ENCODE assay signal across 9 mouse cellular contexts in the genomic region with DNA sequence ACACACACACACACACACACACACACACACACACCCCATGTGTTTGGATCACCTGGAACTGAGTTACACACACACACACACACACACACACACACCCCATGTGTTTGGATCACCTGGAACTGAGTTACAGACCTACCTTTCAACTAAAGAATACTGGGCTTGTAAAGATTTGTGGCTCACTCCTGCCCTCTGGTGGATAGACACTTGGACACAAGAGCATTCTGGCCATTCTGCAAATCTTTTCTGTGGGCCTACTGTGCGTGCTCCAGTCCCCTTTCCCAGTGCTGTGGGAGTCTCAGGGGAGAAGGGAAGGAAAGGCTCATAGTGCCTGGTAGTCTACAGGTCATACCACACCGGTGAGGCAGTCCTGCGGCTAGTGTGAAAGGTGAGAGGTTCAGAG. TPM values are rescaled to one million over a fixed set of nuclear protein-coding genes. Genes with fewer than 3 reads are reported as not detected.
A peak's percentile ranks its signal among the peaks of the same experiment; 100 is the strongest.
DNase-seq lines count a peak whose midpoint lies in the region; ATAC-seq and TF ChIP-seq lines count a peak whose summit lies in the region.
"Had no signal": no experiment of that assay in that cellular context is flagged by ENCODE, and none has a peak within 500 bp of the region (broad histone marks: within the 10 kb centered on the region; RNA-seq: fewer than 3 reads in every experiment).

No protein-coding gene starts in this region.

- no peak overlapping the region for H3K9ac ChIP-seq in forebrain, embryonic 14.5 days (ENCODE audit: low read length)
- no peak overlapping the region for H3K9ac ChIP-seq in lung, embryonic 16.5 days (ENCODE audit: low read length)
- H3K9ac ChIP-seq: hindbrain, embryonic 15.5 days had no signal

- no peak for ATAC-seq in forebrain, embryonic 14.5 days
- peak; percentile 30; the same call in 1 of the 2 replicates for ATAC-seq in lung, embryonic 16.5 days (ENCODE audit: low read depth)

- H3K27me3 ChIP-seq in forebrain, embryonic 14.5 days (replicated peaks; ENCODE audit: control insufficient read depth, insufficient read depth, low read length) = no peaks in the 10 kb centered on the region
- no peaks in the 10 kb centered on the region for H3K27me3 ChIP-seq in lung, embryonic 16.5 days (ENCODE audit: control insufficient read depth, insufficient read depth, low read depth, low read length)
- H3K27me3 ChIP-seq: hindbrain, embryonic 15.5 days had no signal

- H3K9me3 ChIP-seq in forebrain, embryonic 14.5 days (replicated peaks; ENCODE audit: control insufficient read depth, low read length) = no peaks in the 10 kb centered on the region
- H3K9me3 ChIP-seq in lung, embryonic 16.5 days (ENCODE audit: control insufficient read depth, low read length) = no peaks in the 10 kb centered on the region
- H3K9me3 ChIP-seq: hindbrain, embryonic 15.5 days had no signal

- H3K36me3 ChIP-seq in forebrain, embryonic 14.5 days (ENCODE audit: control insufficient read depth, insufficient read depth, low read length) = peaks cover 56% of the 10 kb centered on the region
- peaks cover 32% of the 10 kb centered on the region for H3K36me3 ChIP-seq in lung, embryonic 16.5 days (ENCODE audit: control insufficient read depth, insufficient read depth, low read length)

- H3K27ac ChIP-seq in forebrain, embryonic 14.5 days (ENCODE audit: low read depth, low read length) = no peak overlapping the region
- H3K27ac ChIP-seq in lung, embryonic 16.5 days (ENCODE audit: low read length) = no peak overlapping the region
- H3K27ac ChIP-seq: hindbrain, embryonic 15.5 days had no signal

- no peaks in the 10 kb centered on the region for H3K4me1 ChIP-seq in forebrain, embryonic 14.5 days (ENCODE audit: control insufficient read depth, insufficient read depth, low read length)
- H3K4me1 ChIP-seq in lung, embryonic 16.5 days (replicated peaks; ENCODE audit: control insufficient read depth, insufficient read depth, low read length) = peaks cover 16% of the 10 kb centered on the region
- H3K4me1 ChIP-seq: hindbrain, embryonic 15.5 days had no signal

- TF ChIP-seq POLR2A in brain, embryonic 14.5 days (IDR thresholded peaks at IDR 0.05; ENCODE audit: borderline replicate concordance, extremely low read depth, insufficient read depth, insufficient read length, poor library complexity, severe bottlenecking) = no peak

- H3K4me2 ChIP-seq in forebrain, embryonic 14.5 days (ENCODE audit: low read length) = no peak overlapping the region
- no peak overlapping the region for H3K4me2 ChIP-seq in lung, embryonic 16.5 days (ENCODE audit: low read depth, low read length)
- H3K4me2 ChIP-seq: hindbrain, embryonic 15.5 days had no signal

- DNase-seq in adrenal gland, adult (ENCODE audit: inconsistent age in 2 of 2, low spot score in 1 of 2) = peak; percentile 50 to 87
- no peak for DNase-seq in adrenal gland, adult 2 months
- DNase-seq in A20 (ENCODE audit: low read depth, low spot score) = peak; percentile 66
- DNase-seq in brain, embryonic 14.5 days (ENCODE audit: low read depth) = peak; percentile 73
- DNase-seq in forebrain, embryonic 14.5 days (ENCODE audit: low spot score) = peak; percentile 73
- peak; percentile 63 to 83 for DNase-seq in kidney, postnatal 25 days
- peak; percentile 47 for DNase-seq in skeletal muscle tissue, adult 2 months (ENCODE audit: low read depth, low spot score)

- H3K4me3 ChIP-seq in forebrain, embryonic 14.5 days (ENCODE audit: low read depth, low read length) = no peak overlapping the region
- H3K4me3 ChIP-seq in lung, embryonic 16.5 days (ENCODE audit: low read length) = no peak overlapping the region
- H3K4me3 ChIP-seq: hindbrain, embryonic 15.5 days had no signal

- WGBS in forebrain, embryonic 14.5 days = 50% methylated on average over 3 of the region's 3 CpGs
- 45% methylated on average over 3 of the region's 3 CpGs for WGBS in lung, embryonic 16.5 days

- TF ChIP-seq CTCF in brain, embryonic 14.5 days (IDR thresholded peaks at IDR 0.05; ENCODE audit: borderline replicate concordance, extremely low read depth, insufficient read depth, insufficient read length) = peak; percentile 64; the same call in 1 of the 2 replicates

RNA-seq across cellular contexts. Expression of a gene that starts 6.2 kb away (rescaled TPM):
- 10 to 100 TPM; 12.7 to 14.6 TPM for total RNA-seq in adrenal gland, adult 2 months (2021)
- polyA plus RNA-seq in adrenal gland, adult 2 months (2012; rRNA removed) = 23.5 and 25.8 TPM in 2 replicates
- 16.2 and 20.0 TPM in 2 replicates for polyA plus RNA-seq in brain, embryonic 14.5 days (2012; rRNA removed)
- 5.0 and 6.2 TPM in 2 replicates for polyA plus RNA-seq in forebrain, embryonic 14.5 days (2014; fragmentation: Nextera tagmentation; extraction: Ambion mirVana)
- polyA plus RNA-seq in lung, embryonic 16.5 days (2015; fragmentation: Nextera tagmentation; extraction: Ambion mirVana) = 16.9 and 18.1 TPM in 2 replicates

RNA-seq across cellular contexts. Expression of a gene that starts 12.6 kb away (rescaled TPM):
- total RNA-seq in adrenal gland, adult 2 months (2021) = 100 to 1,000 TPM; 179 to 202 TPM
- polyA plus RNA-seq in adrenal gland, adult 2 months (2012; rRNA removed) = 58.3 and 59.0 TPM in 2 replicates
- polyA plus RNA-seq in brain, embryonic 14.5 days (2012; rRNA removed) = 141 and 182 TPM in 2 replicates
- polyA plus RNA-seq in forebrain, embryonic 14.5 days (2014; fragmentation: Nextera tagmentation; extraction: Ambion mirVana) = 222 and 247 TPM in 2 replicates
- polyA plus RNA-seq in lung, embryonic 16.5 days (2015; fragmentation: Nextera tagmentation; extraction: Ambion mirVana) = 265 and 301 TPM in 2 replicates

RNA-seq across cellular contexts. Expression of a gene that starts 28.3 kb away (rescaled TPM):
- total RNA-seq in adrenal gland, adult 2 months (2021) = 10 to 100 TPM in 1 of 2 experiments, 1 to 10 TPM in 1; 8.8 to 17.7 TPM
- 13.2 and 15.6 TPM in 2 replicates for polyA plus RNA-seq in adrenal gland, adult 2 months (2012; rRNA removed)
- 16.3 and 23.4 TPM in 2 replicates for polyA plus RNA-seq in brain, embryonic 14.5 days (2012; rRNA removed)
- polyA plus RNA-seq in forebrain, embryonic 14.5 days (2014; fragmentation: Nextera tagmentation; extraction: Ambion mirVana) = 17.3 and 22.4 TPM in 2 replicates
- polyA plus RNA-seq in lung, embryonic 16.5 days (2015; fragmentation: Nextera tagmentation; extraction: Ambion mirVana) = 9.7 and 11.0 TPM in 2 replicates

RNA-seq across cellular contexts. Expression of a gene that starts 45.4 kb away (rescaled TPM):
- 10 to 100 TPM; 50.8 to 53.4 TPM for total RNA-seq in adrenal gland, adult 2 months (2021)
- polyA plus RNA-seq in adrenal gland, adult 2 months (2012; rRNA removed) = 52.8 and 76.4 TPM in 2 replicates
- polyA plus RNA-seq in brain, embryonic 14.5 days (2012; rRNA removed) = 65.6 and 70.2 TPM in 2 replicates
- 43.6 and 47.1 TPM in 2 replicates for polyA plus RNA-seq in forebrain, embryonic 14.5 days (2014; fragmentation: Nextera tagmentation; extraction: Ambion mirVana)
- 56.8 and 69.1 TPM in 2 replicates for polyA plus RNA-seq in lung, embryonic 16.5 days (2015; fragmentation: Nextera tagmentation; extraction: Ambion mirVana)

RNA-seq across cellular contexts. Expression of a gene that starts 45.4 kb away (rescaled TPM):
- 1 to 10 TPM in 1 of 2 experiments, under 1 TPM in 1; 0.90 to 2.5 TPM for total RNA-seq in adrenal gland, adult 2 months (2021)
- polyA plus RNA-seq in adrenal gland, adult 2 months (2012; rRNA removed) = 68.5 and 74.0 TPM in 2 replicates
- 4.8 and 5.6 TPM in 2 replicates for polyA plus RNA-seq in brain, embryonic 14.5 days (2012; rRNA removed)
- polyA plus RNA-seq in forebrain, embryonic 14.5 days (2014; fragmentation: Nextera tagmentation; extraction: Ambion mirVana) = 1.2 and 1.5 TPM in 2 replicates
- 1.2 and 3.3 TPM in 2 replicates for polyA plus RNA-seq in lung, embryonic 16.5 days (2015; fragmentation: Nextera tagmentation; extraction: Ambion mirVana)
